Mouse (Mus musculus): Measurements from ENCODE around the gene Gramd4. TPM values are rescaled to one million over a fixed set of nuclear protein-coding genes. Genes with fewer than 3 reads are reported as not detected.
"Not testable (repeated sequence)": the region's sequence is repeated elsewhere in the genome, so short reads cannot be mapped to it uniquely, and the experiment has no call there.

Gene Gramd4
- polyA plus RNA-seq, 1 experiment, result 2.3 TPM

DNA sequence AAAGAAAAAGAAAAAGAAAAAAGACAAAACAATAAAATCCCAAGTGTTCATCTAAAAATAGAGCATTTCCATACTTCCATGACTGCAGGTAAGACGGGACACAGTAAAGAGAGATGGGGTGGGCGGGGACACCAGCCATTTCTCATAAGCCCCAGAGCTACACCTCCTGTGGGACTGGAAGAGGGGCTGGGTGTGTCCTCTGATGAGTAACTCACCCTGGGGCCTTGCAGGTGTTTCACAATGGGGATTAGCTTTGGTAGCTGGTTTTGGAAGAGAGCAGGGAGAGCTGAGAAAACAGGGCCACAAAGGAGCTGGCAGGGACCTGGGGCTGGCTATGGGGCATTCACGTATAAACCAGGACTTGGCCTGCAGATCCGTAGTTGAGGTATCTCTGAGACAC is 93.1 kb downstream of the Gramd4 start:
- Histone ChIP-seq H3K9me3 (ENCODE audit: control insufficient read depth, low read length) (no peaks in the 10 kb centered on the region), H3K4me1 (ENCODE audit: control insufficient read depth) (no peaks in the 10 kb centered on the region), H3K27me3 (ENCODE audit: control insufficient read depth) (no peaks in the 10 kb centered on the region), H3K4me3 (replicated peaks) (no peak overlapping the region), H3K36me3 (ENCODE audit: control insufficient read depth) (no peaks in the 10 kb centered on the region; the same call in 1 of the 2 replicates)
- TF ChIP-seq GATA1 (IDR thresholded peaks at IDR 0.05; ENCODE audit: low read length) (no peak), TAL1 (IDR thresholded peaks at IDR 0.05; ENCODE audit: low read length) (no peak)

DNA sequence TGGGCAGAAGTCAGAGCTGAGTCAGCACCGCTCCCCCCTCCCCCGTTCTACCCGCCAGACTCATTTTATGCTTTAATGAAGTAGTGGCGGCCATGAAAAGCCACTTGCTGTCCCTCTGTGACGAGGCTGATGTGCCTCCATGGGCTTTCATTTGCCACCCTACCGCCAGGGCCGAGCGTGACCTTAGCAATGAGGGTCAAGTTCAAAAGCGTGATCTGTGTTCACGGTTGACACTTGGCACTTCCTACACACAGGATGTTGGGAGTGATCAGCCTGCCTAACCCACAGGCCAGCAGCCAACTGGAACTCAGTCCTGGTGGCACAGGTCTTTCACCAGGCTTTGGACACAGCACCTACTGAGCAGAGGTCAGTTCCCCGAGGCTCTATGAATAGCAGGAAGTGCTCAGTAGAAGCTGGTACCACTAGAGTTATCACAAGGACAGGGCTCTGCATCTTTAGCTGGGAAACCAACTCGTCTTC is 96.0 kb downstream of the Gramd4 start:
- no peak overlapping the region for H3K4me3 ChIP-seq (replicated peaks)
- TF ChIP-seq GATA1 (IDR thresholded peaks at IDR 0.05; ENCODE audit: low read length), result no peak
- TF ChIP-seq TAL1 (IDR thresholded peaks at IDR 0.05; ENCODE audit: low read length), result no peak
- H3K36me3 ChIP-seq (ENCODE audit: control insufficient read depth), result no peaks in the 10 kb centered on the region; the same call in 1 of the 2 replicates
- no peaks in the 10 kb centered on the region for H3K27me3 ChIP-seq (ENCODE audit: control insufficient read depth)
- H3K9me3 ChIP-seq (ENCODE audit: control insufficient read depth, low read length), result no peaks in the 10 kb centered on the region
- no peaks in the 10 kb centered on the region for H3K4me1 ChIP-seq (ENCODE audit: control insufficient read depth)

DNA sequence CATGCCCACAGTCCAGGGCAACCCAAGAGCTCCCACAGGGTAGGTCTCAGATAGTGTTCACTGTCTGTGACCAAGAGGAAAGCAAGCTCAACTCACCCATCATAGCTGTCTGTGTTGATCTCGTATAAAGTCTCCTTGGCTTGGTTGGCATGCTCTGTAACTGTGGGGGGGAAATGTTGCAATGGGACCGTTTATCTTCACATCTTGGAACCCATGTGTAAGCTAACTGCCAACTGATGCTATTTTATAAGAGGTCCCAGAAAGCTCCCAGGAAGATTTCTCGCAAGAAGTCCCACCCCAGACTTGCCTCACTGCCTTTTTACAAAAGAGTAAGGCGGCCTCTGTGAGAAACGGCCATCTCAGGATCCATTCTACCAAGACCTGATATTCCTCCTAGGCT is 99.0 kb downstream of the Gramd4 start:
- no peak for TF ChIP-seq GATA1 (IDR thresholded peaks at IDR 0.05; ENCODE audit: low read length)
- TF ChIP-seq TAL1 (IDR thresholded peaks at IDR 0.05; ENCODE audit: low read length), result no peak
- Histone ChIP-seq H3K4me3 (replicated peaks) (no peak overlapping the region), H3K36me3 (ENCODE audit: control insufficient read depth) (no peaks in the 10 kb centered on the region; the same call in 1 of the 2 replicates), H3K4me1 (ENCODE audit: control insufficient read depth) (peaks cover 2% of the 10 kb centered on the region), H3K27me3 (ENCODE audit: control insufficient read depth) (no peaks in the 10 kb centered on the region), H3K9me3 (ENCODE audit: control insufficient read depth, low read length) (peaks cover under 1% of the 10 kb centered on the region; the same call in 1 of the 2 replicates)

DNA sequence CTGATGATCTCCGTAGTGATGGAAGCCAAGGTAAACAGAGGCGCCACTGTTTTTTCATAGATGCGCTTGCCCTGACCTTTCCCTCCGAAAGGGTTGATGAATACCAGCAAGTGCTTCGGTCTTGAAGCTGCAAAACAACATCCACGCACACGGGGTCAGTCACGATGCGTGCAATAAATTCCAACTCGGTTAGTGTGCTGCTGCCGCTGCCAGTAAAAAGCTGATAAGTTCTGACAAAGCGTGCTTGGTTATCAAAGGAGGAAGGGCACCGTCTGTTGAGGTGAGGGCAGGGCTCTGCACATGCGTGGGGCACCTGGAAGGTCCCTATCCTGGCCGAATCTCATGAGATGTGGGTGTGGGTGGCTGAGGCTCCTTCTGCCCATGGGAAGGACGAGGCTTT is 101.6 kb downstream of the Gramd4 start:
- H3K36me3 ChIP-seq (ENCODE audit: control insufficient read depth), result no peaks in the 10 kb centered on the region; the same call in 1 of the 2 replicates
- H3K9me3 ChIP-seq (ENCODE audit: control insufficient read depth, low read length), result peaks cover 4% of the 10 kb centered on the region; the same call in 1 of the 2 replicates
- H3K4me1 ChIP-seq (ENCODE audit: control insufficient read depth), result peaks cover 2% of the 10 kb centered on the region
- H3K27me3 ChIP-seq (ENCODE audit: control insufficient read depth), result no peaks in the 10 kb centered on the region
- no peak overlapping the region for H3K4me3 ChIP-seq (replicated peaks)
- TF ChIP-seq GATA1 (IDR thresholded peaks at IDR 0.05; ENCODE audit: low read length) (no peak), TAL1 (IDR thresholded peaks at IDR 0.05; ENCODE audit: low read length) (no peak)

DNA sequence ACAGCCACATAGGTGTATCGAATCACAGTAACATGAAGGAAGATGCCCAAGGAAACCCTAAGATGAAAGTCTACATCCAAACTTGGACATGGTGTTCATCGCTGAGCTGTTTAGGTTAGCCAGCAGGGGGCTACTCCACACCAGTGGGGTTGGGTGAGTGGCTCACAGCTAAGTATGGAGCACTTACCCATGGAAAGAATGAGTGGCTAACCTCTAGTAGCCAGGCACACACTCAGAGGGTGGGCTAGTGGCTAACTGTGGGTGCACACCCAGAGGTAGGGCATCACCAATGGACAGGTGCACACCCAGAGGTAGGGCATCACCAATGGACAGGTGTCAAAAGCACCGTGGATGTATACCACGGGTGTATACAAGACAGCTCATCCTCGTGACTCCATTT is 102.2 kb downstream of the Gramd4 start:
- peaks cover 2% of the 10 kb centered on the region for H3K4me1 ChIP-seq (ENCODE audit: control insufficient read depth)
- TF ChIP-seq TAL1 (IDR thresholded peaks at IDR 0.05; ENCODE audit: low read length) (no peak), GATA1 (IDR thresholded peaks at IDR 0.05; ENCODE audit: low read length) (no peak)
- H3K9me3 ChIP-seq (ENCODE audit: control insufficient read depth, low read length), result peaks cover 4% of the 10 kb centered on the region; the same call in 1 of the 2 replicates
- no peaks in the 10 kb centered on the region for H3K27me3 ChIP-seq (ENCODE audit: control insufficient read depth)
- H3K4me3 ChIP-seq (replicated peaks), result no peak overlapping the region
- no peaks in the 10 kb centered on the region; the same call in 1 of the 2 replicates for H3K36me3 ChIP-seq (ENCODE audit: control insufficient read depth)

DNA sequence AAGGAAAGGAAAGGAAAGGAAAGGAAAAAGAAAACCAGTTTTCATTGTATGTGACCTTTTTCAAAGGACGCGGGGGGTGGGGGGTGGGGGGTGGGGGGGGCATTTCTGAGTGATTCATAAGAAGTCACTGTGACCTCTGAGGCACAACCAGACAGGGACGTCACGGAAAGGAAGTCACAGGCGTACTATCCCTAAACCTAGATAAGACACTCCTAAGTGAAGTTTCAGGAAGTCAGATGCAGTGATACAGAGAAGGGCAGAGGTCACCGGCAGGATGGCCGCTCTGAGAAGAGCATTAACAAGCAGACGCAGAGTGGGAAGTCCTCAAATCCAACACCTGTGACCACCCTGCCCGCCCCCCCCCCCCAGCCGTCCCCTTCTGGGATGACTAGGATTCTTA is 103.4 kb downstream of the Gramd4 start:
- H3K36me3 ChIP-seq (ENCODE audit: control insufficient read depth), result no peaks in the 10 kb centered on the region
- no peak for TF ChIP-seq TAL1 (IDR thresholded peaks at IDR 0.05; ENCODE audit: low read length)
- no peak for TF ChIP-seq GATA1 (IDR thresholded peaks at IDR 0.05; ENCODE audit: low read length)
- H3K4me3 ChIP-seq (replicated peaks), result no peak overlapping the region
- peaks cover 4% of the 10 kb centered on the region; the same call in 1 of the 2 replicates for H3K9me3 ChIP-seq (ENCODE audit: control insufficient read depth, low read length)
- peaks cover 2% of the 10 kb centered on the region for H3K4me1 ChIP-seq (ENCODE audit: control insufficient read depth)
- no peaks in the 10 kb centered on the region for H3K27me3 ChIP-seq (ENCODE audit: control insufficient read depth)

DNA sequence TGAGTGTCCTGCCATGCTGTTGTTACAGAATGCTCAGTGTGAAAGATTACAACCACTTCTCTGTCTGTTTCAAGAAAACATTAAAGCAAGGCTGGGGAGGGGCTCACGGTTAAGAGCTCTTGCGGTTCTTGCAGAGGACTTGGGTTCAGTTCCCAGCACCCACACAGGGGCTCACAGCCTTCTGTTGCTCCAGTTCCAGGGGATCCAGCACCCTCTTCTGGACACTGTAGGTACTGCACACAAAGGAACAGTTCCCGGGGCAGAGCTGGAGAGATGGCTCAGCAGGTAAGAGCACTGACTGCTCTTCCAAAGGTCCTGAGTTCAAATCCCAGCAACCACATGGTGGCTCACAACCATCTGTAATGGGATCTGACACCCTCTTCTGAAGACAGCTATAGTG is 104.3 kb downstream of the Gramd4 start:
- not testable (repeated sequence) for H3K4me3 ChIP-seq (replicated peaks); H3K4me1 ChIP-seq (ENCODE audit: control insufficient read depth); H3K9me3 ChIP-seq (ENCODE audit: control insufficient read depth, low read length); H3K27me3 ChIP-seq (ENCODE audit: control insufficient read depth); H3K36me3 ChIP-seq (ENCODE audit: control insufficient read depth)

DNA sequence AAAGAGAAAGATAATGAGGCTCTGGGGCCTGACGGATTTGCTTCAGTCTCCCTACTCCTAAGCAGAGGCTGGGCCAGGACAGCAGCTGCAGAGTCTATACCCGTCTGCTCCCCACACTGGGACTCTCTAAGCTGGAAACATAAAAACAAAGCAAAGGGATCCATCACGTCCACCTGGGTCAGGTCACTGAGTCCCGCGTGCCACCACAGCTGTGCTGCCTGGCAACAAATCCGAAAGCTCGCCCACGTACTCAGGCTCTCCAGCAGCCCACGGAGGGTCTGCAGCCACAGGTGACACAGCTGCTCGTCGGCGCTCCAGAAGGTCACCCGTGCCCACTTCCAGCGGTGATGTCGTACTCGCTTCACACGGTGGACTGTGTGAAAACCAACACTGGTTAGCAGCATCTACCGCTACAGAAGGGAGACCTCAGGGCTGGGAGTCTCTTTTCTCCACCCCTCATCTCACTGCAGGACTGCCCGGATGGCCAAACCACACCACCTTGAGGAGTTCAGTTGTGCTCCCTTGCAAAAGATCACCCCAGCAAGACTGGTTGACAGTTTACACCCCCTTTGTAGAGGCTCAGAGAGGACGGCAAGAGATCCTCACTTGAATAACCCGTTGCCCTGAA is 107.3 kb downstream of the Gramd4 start:
- peaks cover 4% of the 10 kb centered on the region; the same call in 1 of the 2 replicates for H3K9me3 ChIP-seq (ENCODE audit: control insufficient read depth, low read length)
- no peak for TF ChIP-seq TAL1 (IDR thresholded peaks at IDR 0.05; ENCODE audit: low read length)
- TF ChIP-seq GATA1 (IDR thresholded peaks at IDR 0.05; ENCODE audit: low read length), result no peak
- no peaks in the 10 kb centered on the region for H3K27me3 ChIP-seq (ENCODE audit: control insufficient read depth)
- no peaks in the 10 kb centered on the region for H3K36me3 ChIP-seq (ENCODE audit: control insufficient read depth)
- no peaks in the 10 kb centered on the region for H3K4me1 ChIP-seq (ENCODE audit: control insufficient read depth)
- H3K4me3 ChIP-seq (replicated peaks), result no peak overlapping the region

DNA sequence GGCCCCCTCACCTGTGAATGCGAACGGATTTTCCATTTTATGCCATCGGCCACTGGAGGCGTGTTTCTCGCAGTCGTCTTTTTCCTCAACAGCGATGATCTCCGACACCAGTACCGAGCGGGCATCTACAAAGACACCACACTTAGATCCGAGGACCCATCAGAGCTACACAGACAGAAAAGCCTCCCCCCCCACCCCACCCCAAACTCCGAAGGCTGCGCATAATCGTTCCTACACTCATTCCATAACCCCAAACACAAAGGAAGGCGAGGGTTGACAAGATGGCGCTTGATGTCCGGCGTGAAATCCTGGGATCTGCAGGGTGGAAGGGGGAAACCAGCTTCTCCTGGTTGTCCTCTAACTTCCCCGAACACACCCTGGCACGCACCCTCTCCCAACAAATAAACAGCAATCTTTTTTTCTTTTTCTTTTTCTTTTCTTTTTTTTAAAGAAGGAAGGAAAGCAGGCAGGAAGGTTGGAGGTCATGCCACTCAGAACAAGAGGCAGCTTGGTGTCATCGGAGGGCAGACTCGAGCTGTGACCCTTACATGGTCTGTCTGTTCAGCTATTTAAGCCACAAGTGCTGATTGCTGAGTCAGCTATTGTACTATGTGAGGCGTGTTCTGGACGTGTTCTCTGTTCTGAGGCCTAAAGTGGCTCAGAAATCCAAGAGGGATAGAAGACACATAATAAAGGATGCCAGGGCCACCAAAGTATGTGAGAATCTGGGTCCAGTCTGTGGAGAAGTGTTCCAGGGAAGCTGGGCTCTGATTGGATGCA is 108.5 kb downstream of the Gramd4 start:
- no peak overlapping the region for H3K4me3 ChIP-seq (replicated peaks)
- no peak for TF ChIP-seq TAL1 (IDR thresholded peaks at IDR 0.05; ENCODE audit: low read length)
- no peak for TF ChIP-seq GATA1 (IDR thresholded peaks at IDR 0.05; ENCODE audit: low read length)

More for the DNA sequence above, 108.5 kb downstream of the Gramd4 start:
- Histone ChIP-seq H3K4me1 (ENCODE audit: control insufficient read depth) (no peaks in the 10 kb centered on the region), H3K36me3 (ENCODE audit: control insufficient read depth) (no peaks in the 10 kb centered on the region), H3K27me3 (ENCODE audit: control insufficient read depth) (no peaks in the 10 kb centered on the region), H3K9me3 (ENCODE audit: control insufficient read depth, low read length) (peaks cover 4% of the 10 kb centered on the region; the same call in 1 of the 2 replicates)
